In genomic region chr5:37824461-37824795, GRCm38 (mm10) we compare ENCODE assay signal across 7 mouse cellular contexts. TPM values are rescaled to one million over a fixed set of nuclear protein-coding genes. Genes with fewer than 3 reads are reported as not detected.
DNase-seq lines count a peak whose midpoint lies in the region; ATAC-seq and TF ChIP-seq lines count a peak whose summit lies in the region.

Gene Msx1 (minus strand): TSS chr5:37824583.

- H3K27ac ChIP-seq in intestine, postnatal 0 days (ENCODE audit: low read depth, low read length), result no peak within 1 kb of the TSS
- H3K27ac ChIP-seq in limb, embryonic 12.5 days, result peak within 1 kb of the TSS; percentile 82
- peak within 1 kb of the TSS; percentile 60; the same call in 1 of the 2 replicates for H3K27ac ChIP-seq in midbrain, embryonic 12.5 days (replicated peaks)
- no peak within 1 kb of the TSS for H3K27ac ChIP-seq in stomach, embryonic 15.5 days

- peak within 1 kb of the TSS; percentile 34; the same call in 1 of the 2 replicates for H3K9ac ChIP-seq in intestine, postnatal 0 days (ENCODE audit: low read depth, low read length)
- H3K9ac ChIP-seq in limb, embryonic 12.5 days (replicated peaks), result peak within 1 kb of the TSS; percentile 86
- peak within 1 kb of the TSS; percentile 62 for H3K9ac ChIP-seq in midbrain, embryonic 12.5 days (replicated peaks)
- no peak within 1 kb of the TSS for H3K9ac ChIP-seq in stomach, embryonic 15.5 days

- peak; percentile 73 for ATAC-seq in intestine, postnatal 0 days
- ATAC-seq in limb, embryonic 12.5 days (ENCODE audit: insufficient number of reproducible peaks, insufficient read depth, low FRiP score, low TSS enrichment, low read depth), result peak; percentile 83
- peak; percentile 84 for ATAC-seq in midbrain, embryonic 12.5 days (ENCODE audit: low FRiP score, low read depth)
- ATAC-seq in stomach, embryonic 15.5 days (ENCODE audit: insufficient read depth, low FRiP score, low read depth), result peak; percentile 88

- under 1% methylated on average over 37 of the region's 37 CpGs for WGBS in intestine, postnatal 0 days
- under 1% methylated on average over 37 of the region's 37 CpGs for WGBS in limb, embryonic 12.5 days
- WGBS in midbrain, embryonic 12.5 days, result under 1% methylated on average over 37 of the region's 37 CpGs
- 0% methylated on average over 37 of the region's 37 CpGs for WGBS in stomach, embryonic 15.5 days

- DNase-seq in adrenal gland, postnatal 4 days (ENCODE audit: low spot score in 2 of 2), result peak; percentile 50 to 61
- peak; percentile 83 for DNase-seq in embryo, embryonic 11.5 days (ENCODE audit: low read depth, low spot score)
- DNase-seq in heart, adult 18-20 months, result peak; percentile 92 to 93

- no peaks in the 10 kb centered on the region for H3K36me3 ChIP-seq in intestine, postnatal 0 days (ENCODE audit: control insufficient read depth, insufficient read depth)
- H3K36me3 ChIP-seq in limb, embryonic 12.5 days, result no peaks in the 10 kb centered on the region
- no peaks in the 10 kb centered on the region for H3K36me3 ChIP-seq in midbrain, embryonic 12.5 days
- H3K36me3 ChIP-seq in stomach, embryonic 15.5 days, result no peaks in the 10 kb centered on the region

- peak within 1 kb of the TSS; percentile 87 for H3K4me2 ChIP-seq in intestine, postnatal 0 days (replicated peaks; ENCODE audit: low read depth)
- peak within 1 kb of the TSS; percentile 85 for H3K4me2 ChIP-seq in limb, embryonic 12.5 days
- H3K4me2 ChIP-seq in midbrain, embryonic 12.5 days (replicated peaks), result peak within 1 kb of the TSS; percentile 79
- peak within 1 kb of the TSS; percentile 94 for H3K4me2 ChIP-seq in stomach, embryonic 15.5 days

- peak within 1 kb of the TSS; percentile 54 for H3K4me3 ChIP-seq in intestine, postnatal 0 days (ENCODE audit: low read depth, low read length)
- peak within 1 kb of the TSS; percentile 62 for H3K4me3 ChIP-seq in limb, embryonic 12.5 days (replicated peaks)
- peak within 1 kb of the TSS; percentile 53 for H3K4me3 ChIP-seq in midbrain, embryonic 12.5 days
- peak within 1 kb of the TSS; percentile 47 for H3K4me3 ChIP-seq in stomach, embryonic 15.5 days (replicated peaks)

- H3K4me1 ChIP-seq in intestine, postnatal 0 days (replicated peaks; ENCODE audit: control insufficient read depth, insufficient read depth, low read length), result peaks cover 5% of the 10 kb centered on the region; the same call in 1 of the 2 replicates
- H3K4me1 ChIP-seq in limb, embryonic 12.5 days (replicated peaks), result peaks cover 60% of the 10 kb centered on the region
- peaks cover 51% of the 10 kb centered on the region for H3K4me1 ChIP-seq in midbrain, embryonic 12.5 days
- H3K4me1 ChIP-seq in stomach, embryonic 15.5 days, result peaks cover 25% of the 10 kb centered on the region

- TF ChIP-seq CTCF in intestine, postnatal 0 days (IDR thresholded peaks at IDR 0.05; ENCODE audit: low read depth), result no peak

- H3K27me3 ChIP-seq in intestine, postnatal 0 days (replicated peaks; ENCODE audit: control insufficient read depth, insufficient read depth, low read length), result peaks cover 98% of the 10 kb centered on the region
- H3K27me3 ChIP-seq in limb, embryonic 12.5 days, result peaks cover 90% of the 10 kb centered on the region
- H3K27me3 ChIP-seq in midbrain, embryonic 12.5 days, result peaks cover 98% of the 10 kb centered on the region
- peaks cover 98% of the 10 kb centered on the region for H3K27me3 ChIP-seq in stomach, embryonic 15.5 days (replicated peaks)

- 0 out of 2 replicates have a peak, but pooled peaks cover under 1% of the 10 kb centered on the region for H3K9me3 ChIP-seq in intestine, postnatal 0 days (ENCODE audit: control insufficient read depth)
- 0 out of 2 replicates have a peak, but pooled peaks cover 1% of the 10 kb centered on the region for H3K9me3 ChIP-seq in limb, embryonic 12.5 days
- H3K9me3 ChIP-seq in midbrain, embryonic 12.5 days, result no peaks in the 10 kb centered on the region
- H3K9me3 ChIP-seq in stomach, embryonic 15.5 days, result no peaks in the 10 kb centered on the region

RNA-seq across cellular contexts. Expression of gene Msx1, which starts in this region (rescaled TPM):
- 1 to 10 TPM; 1.8 TPM for total RNA-seq in adrenal gland, postnatal 4 days (2021)
- total RNA-seq in heart, adult 18-20 months (2021), result 1 to 10 TPM; 2.0 to 2.6 TPM
- 0.89 and 1.3 TPM in 2 replicates for polyA plus RNA-seq in intestine, postnatal 0 days (2015; fragmentation: Nextera tagmentation; extraction: Ambion mirVana)
- polyA plus RNA-seq in limb, embryonic 12.5 days (2016; fragmentation: Nextera tagmentation; extraction: Ambion mirVana), result 462 and 487 TPM in 2 replicates
- polyA plus RNA-seq in midbrain, embryonic 12.5 days (2016; fragmentation: Nextera tagmentation; extraction: Ambion mirVana), result 88.4 and 102 TPM in 2 replicates
- polyA plus RNA-seq in stomach, embryonic 15.5 days (2015; fragmentation: Nextera tagmentation; extraction: Ambion mirVana), result 3.3 and 4.3 TPM in 2 replicates

Comparison
In these comparisons a context has a peak if more than half of its experiments do, and no peak if none do; other contexts are left out.
1. RNA of gene Msx1 (polyA plus RNA-seq): 462 to 487 TPM in limb, embryonic 12.5 days and 88.4 to 102 TPM in midbrain, embryonic 12.5 days; 3.3 to 4.3 TPM in stomach, embryonic 15.5 days and 0.89 to 1.3 TPM in intestine, postnatal 0 days; every median in the first group is over 10 times any median in the second.
2. H3K27ac ChIP-seq: peak in limb, embryonic 12.5 days (single experiment) and midbrain, embryonic 12.5 days (single experiment); none in intestine, postnatal 0 days (single experiment) and stomach, embryonic 15.5 days (single experiment).
3. Peak in every context shown above with its lines, with median percentiles within 50 percentile points of each other: DNase-seq, ATAC-seq, H3K4me2 ChIP-seq and H3K4me3 ChIP-seq.